Mouse (Mus musculus) WW6 (cell line): ENCODE results near the gene Arl16.
A peak's percentile ranks its signal among the peaks of the same experiment; 100 is the strongest.
"Not testable (repeated sequence)": the region's sequence is repeated elsewhere in the genome, so short reads cannot be mapped to it uniquely, and the experiment has no call there.

Source experiments
- DNase-seq: peaks from one replicate; pipeline ENCODE4 v3.0.0-alpha.2; 2013; ENCODE audit warnings: low read depth, low spot score

Arl16 gene

GRCm38 (mm10) chr11:120467051-120467735 is at the start of gene Arl16:
Arl16 (minus strand) TSS chr11:120467607.
- DNase-seq = peak; percentile 100

GRCm38 (mm10) chr11:120517147-120517546 is 49.7 kb upstream of the Arl16 start:
- no peak for DNase-seq

- DNase-seq = peak; percentile 65
Observed at GRCm38 (mm10) chr11:120515611-120516010, 48.2 kb upstream of the Arl16 start.

GRCm38 (mm10) chr11:120514262-120514661 is 46.9 kb upstream of the Arl16 start:
- DNase-seq = not testable (repeated sequence)

GRCm38 (mm10) chr11:120512790-120513453 is 45.5 kb upstream of the Arl16 start:
- DNase-seq = no peak

GRCm38 (mm10) chr11:120510375-120511030 is 43.1 kb upstream of the Arl16 start:
- no peak for DNase-seq

- DNase-seq = no peak
Observed at GRCm38 (mm10) chr11:120509940-120510339, 42.5 kb upstream of the Arl16 start.

GRCm38 (mm10) chr11:120508290-120508870 is 41.0 kb upstream of the Arl16 start:
- no peak for DNase-seq

GRCm38 (mm10) chr11:120507611-120508289 is 40.3 kb upstream of the Arl16 start:
- DNase-seq = no peak

GRCm38 (mm10) chr11:120506899-120507298 is 39.5 kb upstream of the Arl16 start:
- no peak for DNase-seq

GRCm38 (mm10) chr11:120505661-120506060 is 38.3 kb upstream of the Arl16 start:
- no peak for DNase-seq

GRCm38 (mm10) chr11:120501701-120502100 is 34.3 kb upstream of the Arl16 start:
- no peak for DNase-seq

- no peak for DNase-seq
Observed at GRCm38 (mm10) chr11:120501018-120501417, 33.6 kb upstream of the Arl16 start.

- DNase-seq = no peak
Observed at GRCm38 (mm10) chr11:120500357-120500756, 33.0 kb upstream of the Arl16 start.

GRCm38 (mm10) chr11:120499894-120500293 is 32.5 kb upstream of the Arl16 start:
- DNase-seq = no peak

- no peak for DNase-seq
Observed at GRCm38 (mm10) chr11:120498891-120499290, 31.5 kb upstream of the Arl16 start.

- DNase-seq = no peak
Observed at GRCm38 (mm10) chr11:120498226-120498625, 30.8 kb upstream of the Arl16 start.

- no peak for DNase-seq
Observed at GRCm38 (mm10) chr11:120497436-120497835, 30.0 kb upstream of the Arl16 start.

GRCm38 (mm10) chr11:120493911-120494310 is 26.5 kb upstream of the Arl16 start:
- no peak for DNase-seq

- DNase-seq = no peak
Observed at GRCm38 (mm10) chr11:120493351-120493750, 25.9 kb upstream of the Arl16 start.

- no peak for DNase-seq
Observed at GRCm38 (mm10) chr11:120492878-120493203, 25.4 kb upstream of the Arl16 start.
